Mouse (Mus musculus) hindbrain, embryonic 16.5 days (tissue): ENCODE measurements around the gene H1fx. TPM values are rescaled to one million over a fixed set of nuclear protein-coding genes. Genes with fewer than 3 reads are reported as not detected.
"Not testable (repeated sequence)": the region's sequence is repeated elsewhere in the genome, so short reads cannot be mapped to it uniquely, and the experiment has no call there.

Experiments
- ATAC-seq: fragments of 200-750 bp; cut with Nextera tagmentation; 2 replicates; pipeline ENCODE4 v1.8.0; 2017; ENCODE audit warnings: moderate TSS enrichment, moderate library complexity
- H3K27ac ChIP-seq: fragments of 300-500 bp; sonication (generic); 2 replicates; pipeline ENCODE4 v1.5.1; 2014; ENCODE audit warnings: low read depth, mild to moderate bottlenecking, control low read depth, low read length, moderate library complexity
- H3K27me3 ChIP-seq: fragments of 300-500 bp; sonication (generic); replicated peaks from 2 replicates; pipeline ENCODE4 v1.6.1; 2014; ENCODE audit warnings: low read length; ENCODE audit not compliant: control insufficient read depth, insufficient read depth
- H3K36me3 ChIP-seq: fragments of 300-500 bp; sonication (generic); 2 replicates; pipeline ENCODE4 v1.6.1; 2014; ENCODE audit warnings: mild to moderate bottlenecking, low read length, moderate library complexity, mixed read lengths; ENCODE audit not compliant: control insufficient read depth, insufficient read depth
- H3K4me1 ChIP-seq: fragments of 300-500 bp; sonication (generic); 2 replicates; pipeline ENCODE4 v1.6.1; 2014; ENCODE audit warnings: low read depth, low read length; ENCODE audit not compliant: control insufficient read depth, insufficient read depth
- H3K4me2 ChIP-seq: fragments of 300-500 bp; sonication (generic); 2 replicates; pipeline ENCODE4 v1.6.1; 2014; ENCODE audit warnings: mild to moderate bottlenecking, low read length, control low read depth, moderate library complexity
- H3K4me3 ChIP-seq: fragments of 300-500 bp; sonication (generic); 2 replicates; pipeline ENCODE4 v1.5.1; 2014; ENCODE audit warnings: mild to moderate bottlenecking, low read length, control low read depth, moderate library complexity
- H3K9ac ChIP-seq: fragments of 300-500 bp; sonication (generic); 2 replicates; pipeline ENCODE4 v1.6.1; 2014; ENCODE audit warnings: low read depth, mild to moderate bottlenecking, control low read depth, low read length, moderate library complexity
- H3K9me3 ChIP-seq: fragments of 300-500 bp; sonication (generic); 2 replicates; pipeline ENCODE4 v1.6.1; 2014; ENCODE audit warnings: mild to moderate bottlenecking, low read length, moderate library complexity; ENCODE audit not compliant: control insufficient read depth
- WGBS: fragments of 180-500 bp; shearing (Covaris S2); extraction: QIAGEN DNeasy Blood & Tissue Kit; methylation state at CpG from one replicate; pipeline ENCODE4 v1.1.7; 2014; 5-methylcytosine and 5-hydroxymethylcytosine counted together
- polyA plus RNA-seq: library from polyadenylated mRNA; unstranded; fragments of >200 nt; fragmentation: Nextera tagmentation; extraction: Ambion mirVana; gene quantifications from 2 replicates; pipeline ENCODE4 v1.2.1, GENCODE M21; 2015

The H1fx gene
- polyA plus RNA-seq, 1 experiment from 2014 or later = 8.1 TPM

DNA sequence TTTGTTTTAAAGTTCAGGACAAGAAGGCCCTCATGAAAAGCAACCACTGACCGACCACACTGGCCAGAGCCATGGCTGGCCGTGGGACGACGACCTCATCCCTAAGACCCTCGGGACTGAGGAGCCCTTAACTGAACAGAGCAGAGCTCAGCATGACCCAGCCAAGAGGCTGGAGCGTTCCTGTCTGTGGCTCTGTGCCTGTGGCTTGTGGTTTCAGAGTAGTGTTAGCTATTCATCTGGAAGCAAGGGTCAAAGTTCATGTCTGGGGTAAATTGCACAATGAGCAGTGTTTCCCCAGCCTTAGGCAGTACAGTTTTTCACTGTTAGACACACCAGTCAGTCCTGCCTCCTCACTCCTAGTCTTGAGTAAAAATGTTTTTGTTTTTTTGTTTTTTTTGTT, 11.3 kb upstream of the H1fx start:
- H3K9ac ChIP-seq = no peak overlapping the region
- 11% methylated on average over 6 of the region's 6 CpGs for WGBS
- no peak for ATAC-seq
- peaks cover 17% of the 10 kb centered on the region for H3K4me1 ChIP-seq
- no peaks in the 10 kb centered on the region for H3K9me3 ChIP-seq
- H3K4me2 ChIP-seq = no peak overlapping the region
- no peak overlapping the region for H3K4me3 ChIP-seq
- H3K27me3 ChIP-seq = no peaks in the 10 kb centered on the region
- no peaks in the 10 kb centered on the region for H3K36me3 ChIP-seq
- no peak overlapping the region for H3K27ac ChIP-seq

DNA sequence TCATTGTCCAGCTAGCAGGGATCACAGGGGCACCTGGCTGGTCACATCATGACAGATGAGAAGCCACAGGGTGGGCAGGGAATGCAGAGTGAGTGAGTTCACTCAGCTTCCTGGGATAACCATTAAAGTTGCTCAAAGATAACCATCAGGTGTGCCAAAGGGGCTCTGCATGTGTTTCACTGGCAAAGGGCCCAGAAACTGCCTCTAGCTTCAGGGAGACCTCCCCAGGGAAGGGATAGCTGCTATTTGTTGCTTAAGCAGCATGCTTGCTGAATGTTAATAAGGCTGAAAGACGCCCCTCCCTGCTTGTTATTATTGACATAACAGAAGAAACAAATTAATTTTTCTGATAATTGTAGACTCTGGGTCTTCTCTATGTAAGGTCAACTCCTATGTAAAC, 10.4 kb upstream of the H1fx start:
- no peak for ATAC-seq
- Histone ChIP-seq H3K36me3 (no peaks in the 10 kb centered on the region), H3K27ac (no peak overlapping the region), H3K9ac (no peak overlapping the region), H3K4me2 (no peak overlapping the region), H3K9me3 (no peaks in the 10 kb centered on the region), H3K27me3 (no peaks in the 10 kb centered on the region), H3K4me1 (peaks cover 17% of the 10 kb centered on the region), H3K4me3 (no peak overlapping the region)
- WGBS = 32% methylated on average over 1 of the region's 1 CpGs

- no peaks in the 10 kb centered on the region for H3K27me3 ChIP-seq
- H3K4me2 ChIP-seq = no peak overlapping the region
- H3K9me3 ChIP-seq = no peaks in the 10 kb centered on the region
- H3K9ac ChIP-seq = no peak overlapping the region; the same call in 1 of the 2 replicates
- no peak overlapping the region for H3K27ac ChIP-seq
- no peak overlapping the region for H3K4me3 ChIP-seq
- ATAC-seq = no peak
- H3K36me3 ChIP-seq = peaks cover 5% of the 10 kb centered on the region; the same call in 1 of the 2 replicates
- peaks cover 17% of the 10 kb centered on the region for H3K4me1 ChIP-seq
- WGBS = 74% methylated on average over 4 of the region's 4 CpGs
Observed at GRCm38 (mm10) chr6:87991216-87991615, 9.8 kb upstream of the H1fx start.

- Histone ChIP-seq H3K27ac (peak overlapping the region; percentile 29; the same call in 1 of the 2 replicates), H3K9me3 (no peaks in the 10 kb centered on the region), H3K9ac (peak overlapping the region; percentile 93), H3K4me1 (peaks cover 18% of the 10 kb centered on the region), H3K27me3 (no peaks in the 10 kb centered on the region), H3K4me2 (peak overlapping the region; percentile 82), H3K36me3 (peaks cover 13% of the 10 kb centered on the region), H3K4me3 (peak overlapping the region; percentile 93)
- no peak for ATAC-seq
- WGBS = 62% methylated on average over 9 of the region's 9 CpGs
Observed at GRCm38 (mm10) chr6:87982506-87982905, 1.1 kb upstream of the H1fx start.

GRCm38 (mm10) chr6:87981030-87981485, 379 bp downstream of the H1fx start:
- Histone ChIP-seq H3K27me3 (no peaks in the 10 kb centered on the region), H3K4me1 (peaks cover 18% of the 10 kb centered on the region), H3K27ac (peak overlapping the region; percentile 93), H3K9ac (peak overlapping the region; percentile 93), H3K36me3 (peaks cover 8% of the 10 kb centered on the region), H3K4me2 (peak overlapping the region; percentile 82), H3K9me3 (no peaks in the 10 kb centered on the region), H3K4me3 (peak overlapping the region; percentile 93)
- under 1% methylated on average over 35 of the region's 56 CpGs for WGBS
- ATAC-seq = peak; percentile 45

DNA sequence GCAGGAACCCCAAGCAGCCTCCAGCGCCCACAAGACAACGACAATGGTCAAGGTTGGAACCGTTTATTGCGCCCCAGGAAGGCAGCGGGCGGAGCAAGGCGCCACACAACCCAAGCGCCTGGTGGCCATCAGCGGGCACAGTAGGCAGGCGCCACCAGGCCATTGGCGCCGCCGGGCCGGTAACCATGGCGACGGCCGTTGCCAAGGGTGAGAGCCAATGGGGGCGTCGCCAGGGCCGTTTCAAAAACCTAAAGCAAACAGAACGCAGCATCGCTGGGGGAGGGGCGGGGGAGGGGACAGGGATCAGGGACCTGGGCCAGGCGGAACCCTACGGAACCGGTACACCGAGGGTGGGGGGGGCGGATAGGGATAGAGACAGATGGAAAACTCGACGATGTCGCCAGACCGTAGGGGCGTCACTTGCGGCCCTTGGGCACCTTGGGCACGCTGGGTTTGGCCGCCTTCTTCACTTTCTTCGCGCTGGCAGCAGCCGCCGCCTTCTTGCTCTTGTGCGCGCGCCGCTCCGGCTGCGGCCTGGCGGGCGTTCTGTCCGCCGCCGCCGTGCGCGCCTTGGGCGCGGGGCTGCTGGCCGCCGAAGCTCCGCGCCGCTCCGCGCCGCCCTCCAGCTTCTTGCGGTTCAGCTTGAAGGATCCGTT, 935 bp downstream of the H1fx start:
- Histone ChIP-seq H3K4me3 (peak overlapping the region; percentile 93), H3K27me3 (no peaks in the 10 kb centered on the region), H3K4me1 (peaks cover 18% of the 10 kb centered on the region), H3K4me2 (peak overlapping the region; percentile 82), H3K9me3 (no peaks in the 10 kb centered on the region), H3K9ac (peak overlapping the region; percentile 93), H3K36me3 (peaks cover 8% of the 10 kb centered on the region), H3K27ac (peak overlapping the region; percentile 93)
- WGBS = under 1% methylated on average over 55 of the region's 66 CpGs
- ATAC-seq = peak; percentile 91

- H3K9ac ChIP-seq = no peak overlapping the region
- 78% methylated on average over 3 of the region's 3 CpGs for WGBS
- H3K4me1 ChIP-seq = peaks cover 18% of the 10 kb centered on the region
- H3K27me3 ChIP-seq = no peaks in the 10 kb centered on the region
- peaks cover 8% of the 10 kb centered on the region for H3K36me3 ChIP-seq
- H3K9me3 ChIP-seq = no peaks in the 10 kb centered on the region
- H3K4me2 ChIP-seq = peak overlapping the region; percentile 82
- peak overlapping the region; percentile 93 for H3K27ac ChIP-seq
- peak overlapping the region; percentile 93; the same call in 1 of the 2 replicates for H3K4me3 ChIP-seq
- ATAC-seq = no peak
Observed at GRCm38 (mm10) chr6:87979728-87980127, 1.7 kb downstream of the H1fx start.

GRCm38 (mm10) chr6:87970041-87970440, 11.4 kb downstream of the H1fx start:
- H3K4me2 ChIP-seq = no peak overlapping the region
- H3K27ac ChIP-seq = no peak overlapping the region
- H3K4me3 ChIP-seq = no peak overlapping the region
- no peaks in the 10 kb centered on the region for H3K36me3 ChIP-seq
- no peaks in the 10 kb centered on the region for H3K4me1 ChIP-seq
- 24% methylated on average over 2 of the region's 2 CpGs for WGBS
- H3K27me3 ChIP-seq = no peaks in the 10 kb centered on the region
- no peak overlapping the region for H3K9ac ChIP-seq
- H3K9me3 ChIP-seq = no peaks in the 10 kb centered on the region
- ATAC-seq = no peak

DNA sequence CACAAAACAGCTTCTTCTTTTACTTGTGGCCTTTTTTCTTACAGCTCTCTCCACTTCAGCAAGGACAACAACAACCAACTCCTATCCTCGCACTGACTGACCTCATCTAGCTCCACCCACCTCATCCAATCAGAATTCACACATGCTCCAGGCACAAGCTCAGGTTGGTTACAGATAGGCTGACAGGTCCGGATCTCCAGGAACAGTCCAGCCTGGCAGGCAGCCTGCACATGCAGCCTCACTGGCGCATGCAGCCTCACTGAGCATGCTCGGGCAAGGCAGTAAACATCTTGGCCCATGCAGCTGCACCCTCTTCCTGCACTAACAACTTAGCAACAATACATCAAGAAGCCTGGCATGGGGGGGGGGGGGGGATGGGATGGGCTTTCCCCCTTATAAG, 19.0 kb downstream of the H1fx start:
- H3K9me3 ChIP-seq, H3K4me3 ChIP-seq, H3K27me3 ChIP-seq, H3K4me2 ChIP-seq, H3K27ac ChIP-seq, H3K9ac ChIP-seq, H3K36me3 ChIP-seq, H3K4me1 ChIP-seq, ATAC-seq: not testable (repeated sequence)
- WGBS = 70% methylated on average over 4 of the region's 4 CpGs
